7 mouse cellular contexts compared by ENCODE assay signal in genomic region chr15:79516171-79517096, GRCm38 (mm10). TPM values are rescaled to one million over a fixed set of nuclear protein-coding genes. Genes with fewer than 3 reads are reported as not detected.
DNase-seq lines count a peak whose midpoint lies in the region; ATAC-seq and TF ChIP-seq lines count a peak whose summit lies in the region.

TSS of gene Kdelr3 (plus strand) at chr15:79516411.

- no peak for TF ChIP-seq CTCF in liver, embryonic 14.5 days (IDR thresholded peaks at IDR 0.05; ENCODE audit: low read depth)

- peak; percentile 95 for DNase-seq in NIH3T3 (ENCODE audit: low read depth)
- no peak for DNase-seq in gonadal fat pad, adult 2 months (ENCODE audit: low read depth)
- no peak for DNase-seq in liver, embryonic 14.5 days (ENCODE audit: low read depth in 3 of 3, low spot score in 3 of 3)
- peak; percentile 71 for DNase-seq in neural tube, embryonic 11.5 days (ENCODE audit: low spot score)
- peak; percentile 66 to 79 for DNase-seq in urinary bladder, postnatal 36 days (ENCODE audit: low spot score in 2 of 2)

- H3K36me3 ChIP-seq in intestine, embryonic 15.5 days = no peaks in the 10 kb centered on the region
- no peaks in the 10 kb centered on the region for H3K36me3 ChIP-seq in liver, embryonic 14.5 days (replicated peaks; ENCODE audit: control insufficient read depth, insufficient read depth, low read depth)
- no peaks in the 10 kb centered on the region for H3K36me3 ChIP-seq in neural tube, embryonic 11.5 days (ENCODE audit: control insufficient read depth, insufficient read depth, low read length)

- H3K27ac ChIP-seq in brown adipose tissue, adult 24 weeks (replicated peaks; ENCODE audit: low read depth, low read length) = no peak within 1 kb of the TSS
- H3K27ac ChIP-seq in intestine, embryonic 15.5 days = peak within 1 kb of the TSS; percentile 68
- H3K27ac ChIP-seq in liver, embryonic 14.5 days = no peak within 1 kb of the TSS
- H3K27ac ChIP-seq in neural tube, embryonic 11.5 days (ENCODE audit: low read depth, low read length) = no peak within 1 kb of the TSS

- H3K9me3 ChIP-seq in intestine, embryonic 15.5 days = no peaks in the 10 kb centered on the region
- H3K9me3 ChIP-seq in liver, embryonic 14.5 days (ENCODE audit: control insufficient read depth, low read length) = no peaks in the 10 kb centered on the region
- H3K9me3 ChIP-seq in neural tube, embryonic 11.5 days (ENCODE audit: control insufficient read depth, low read length) = no peaks in the 10 kb centered on the region

- ATAC-seq in intestine, embryonic 15.5 days = peak; percentile 84
- ATAC-seq in liver, embryonic 14.5 days (ENCODE audit: insufficient read depth) = no peak
- ATAC-seq in neural tube, embryonic 11.5 days (ENCODE audit: insufficient read depth, low FRiP score, low TSS enrichment) = no peak

- peaks cover 3% of the 10 kb centered on the region for H3K4me1 ChIP-seq in brown adipose tissue, adult 24 weeks (ENCODE audit: control insufficient read depth, insufficient read depth, insufficient read length, low read length)
- peaks cover 33% of the 10 kb centered on the region for H3K4me1 ChIP-seq in intestine, embryonic 15.5 days (replicated peaks)
- H3K4me1 ChIP-seq in liver, embryonic 14.5 days (replicated peaks; ENCODE audit: control insufficient read depth in 2 of 2, insufficient read depth in 2 of 2, low read length in 1 of 2) = peaks cover 11 to 13% of the 10 kb centered on the region in 2 experiments
- H3K4me1 ChIP-seq in neural tube, embryonic 11.5 days (ENCODE audit: control insufficient read depth, insufficient read depth, low read length) = peaks cover 5% of the 10 kb centered on the region; the same call in 1 of the 2 replicates

- H3K4me2 ChIP-seq in intestine, embryonic 15.5 days (replicated peaks) = peak within 1 kb of the TSS; percentile 95
- H3K4me2 ChIP-seq in liver, embryonic 14.5 days (ENCODE audit: low read depth) = peak within 1 kb of the TSS; percentile 49
- H3K4me2 ChIP-seq in neural tube, embryonic 11.5 days (ENCODE audit: low read depth) = peak within 1 kb of the TSS; percentile 82

- H3K4me3 ChIP-seq in brown adipose tissue, adult 24 weeks (ENCODE audit: insufficient read depth, low read depth, low read length) = peak within 1 kb of the TSS; percentile 69
- H3K4me3 ChIP-seq in intestine, embryonic 15.5 days (replicated peaks) = peak within 1 kb of the TSS; percentile 66
- peak within 1 kb of the TSS; percentile 31 to 54 for H3K4me3 ChIP-seq in liver, embryonic 14.5 days (ENCODE audit: insufficient read depth in 1 of 2, low read depth in 2 of 2, low read length in 2 of 2)
- peak within 1 kb of the TSS; percentile 44 for H3K4me3 ChIP-seq in neural tube, embryonic 11.5 days (ENCODE audit: low read depth, low read length)

- peak within 1 kb of the TSS; percentile 64 for H3K9ac ChIP-seq in intestine, embryonic 15.5 days
- no peak within 1 kb of the TSS for H3K9ac ChIP-seq in liver, embryonic 14.5 days (replicated peaks)
- peak within 1 kb of the TSS; percentile 46 for H3K9ac ChIP-seq in neural tube, embryonic 11.5 days (ENCODE audit: low read length)

- no peak for TF ChIP-seq EP300 in liver, embryonic 14.5 days (IDR thresholded peaks at IDR 0.05; ENCODE audit: low read depth)

- peaks cover 40% of the 10 kb centered on the region for H3K27me3 ChIP-seq in intestine, embryonic 15.5 days (replicated peaks)
- peaks cover 65% of the 10 kb centered on the region for H3K27me3 ChIP-seq in liver, embryonic 14.5 days (ENCODE audit: control insufficient read depth, insufficient read depth, low read length)
- peaks cover 64% of the 10 kb centered on the region for H3K27me3 ChIP-seq in neural tube, embryonic 11.5 days (ENCODE audit: control insufficient read depth, insufficient read depth, low read length)

- under 1% methylated on average over 71 of the region's 71 CpGs for WGBS in intestine, embryonic 15.5 days
- 1% methylated on average over 71 of the region's 71 CpGs for WGBS in liver, embryonic 14.5 days (ENCODE audit: insufficient replicate concordance)
- 2% methylated on average over 68 of the region's 71 CpGs for WGBS in neural tube, embryonic 11.5 days

RNA-seq across cellular contexts. Expression of gene Kdelr3, which starts in this region (rescaled TPM):
- polyA plus RNA-seq in brown adipose tissue, adult 24 weeks (2012; ENCODE audit: insufficient read depth, insufficient read length, missing spikeins) = 2.2 and 3.0 TPM in 2 replicates
- polyA plus RNA-seq in gonadal fat pad, adult 2 months (2012; rRNA removed) = 22.5 and 28.6 TPM in 2 replicates
- 71.6 and 78.7 TPM in 2 replicates for polyA plus RNA-seq in intestine, embryonic 15.5 days (2015; fragmentation: Nextera tagmentation; extraction: Ambion mirVana)
- 2.3 and 2.6 TPM in 2 replicates for polyA plus RNA-seq in liver, embryonic 14.5 days (2012; rRNA removed)
- 3.2 TPM in 2 replicates for polyA plus RNA-seq in liver, embryonic 14.5 days (2014; fragmentation: Nextera tagmentation; extraction: Ambion mirVana)
- polyA plus RNA-seq in neural tube, embryonic 11.5 days (2014; fragmentation: Nextera tagmentation; extraction: Ambion mirVana) = 12.1 and 16.9 TPM in 2 replicates

Comparison
In these comparisons a context has a peak if more than half of its experiments do, and no peak if none do; other contexts are left out.
1. DNase-seq: peak in NIH3T3 (single experiment), neural tube, embryonic 11.5 days (single experiment) and urinary bladder, postnatal 36 days (2 of 2); none in gonadal fat pad, adult 2 months (single experiment) and liver, embryonic 14.5 days (0 of 3).
2. Peak in every context shown above with its lines, with median percentiles within 50 percentile points of each other: H3K4me3 ChIP-seq and H3K4me2 ChIP-seq.